Comparison of ENCODE assay signal across 8 mouse cellular contexts in genomic region chr19:10341152-10341551, GRCm38 (mm10). TPM values are rescaled to one million over a fixed set of nuclear protein-coding genes. Genes with fewer than 3 reads are reported as not detected.
A peak's percentile ranks its signal among the peaks of the same experiment; 100 is the strongest.
DNase-seq lines count a peak whose midpoint lies in the region; ATAC-seq and TF ChIP-seq lines count a peak whose summit lies in the region.

No protein-coding gene starts in this region.

- DNase-seq in heart, adult 8-10 months (ENCODE audit: low spot score) = peak; percentile 52
- DNase-seq in G1E (ENCODE audit: low spot score) = peak; percentile 23
- DNase-seq in cerebellum, postnatal 10 days = peak; percentile 89 to 94
- peak; percentile 63 to 77 for DNase-seq in frontal cortex, postnatal 36 days (ENCODE audit: low spot score in 2 of 2)
- DNase-seq in layer of hippocampus, postnatal 25 days (ENCODE audit: extremely low spot score in 1 of 2, low spot score in 1 of 2) = peak; percentile 65 to 85
- peak; percentile 89 for DNase-seq in midbrain, embryonic 14.5 days
- DNase-seq in thymus, postnatal 36 days = peak; percentile 15 to 25

- peaks cover 52% of the 10 kb centered on the region for H3K27me3 ChIP-seq in heart, embryonic 11.5 days (ENCODE audit: control insufficient read depth, insufficient read depth, low read length)
- H3K27me3 ChIP-seq in G1E (ENCODE audit: insufficient read depth, low read length) = peaks cover 26% of the 10 kb centered on the region
- no peaks in the 10 kb centered on the region; the same call in 1 of the 2 replicates for H3K27me3 ChIP-seq in midbrain, embryonic 14.5 days (ENCODE audit: control insufficient read depth, insufficient read depth, low read length)

- H3K27ac ChIP-seq in heart, embryonic 11.5 days (ENCODE audit: low read depth, low read length) = no peak overlapping the region
- H3K27ac ChIP-seq in midbrain, embryonic 14.5 days (replicated peaks; ENCODE audit: low read depth, low read length) = no peak overlapping the region

- 18% methylated on average over 11 of the region's 11 CpGs for WGBS in heart, embryonic 11.5 days (ENCODE audit: insufficient replicate concordance)
- WGBS in midbrain, embryonic 14.5 days = 12% methylated on average over 11 of the region's 11 CpGs

- no peaks in the 10 kb centered on the region for H3K36me3 ChIP-seq in heart, embryonic 11.5 days (ENCODE audit: control insufficient read depth, insufficient read depth, low read length)
- no peaks in the 10 kb centered on the region for H3K36me3 ChIP-seq in G1E (replicated peaks)
- no peaks in the 10 kb centered on the region for H3K36me3 ChIP-seq in midbrain, embryonic 14.5 days (ENCODE audit: control insufficient read depth, insufficient read depth, low read length)

- H3K4me1 ChIP-seq in heart, embryonic 11.5 days (ENCODE audit: control insufficient read depth, insufficient read depth, low read length) = peaks cover 12% of the 10 kb centered on the region
- no peaks in the 10 kb centered on the region for H3K4me1 ChIP-seq in G1E (ENCODE audit: insufficient read depth, low read depth, low read length)
- peaks cover 17% of the 10 kb centered on the region for H3K4me1 ChIP-seq in midbrain, embryonic 14.5 days (ENCODE audit: control insufficient read depth, insufficient read depth, low read length)

- no peak overlapping the region for H3K4me3 ChIP-seq in heart, embryonic 11.5 days (ENCODE audit: low read depth, low read length)
- H3K4me3 ChIP-seq in G1E (ENCODE audit: low read depth, low read length) = no peak overlapping the region
- no peak overlapping the region for H3K4me3 ChIP-seq in midbrain, embryonic 14.5 days (replicated peaks; ENCODE audit: low read depth, low read length)

- no peak overlapping the region for H3K9ac ChIP-seq in heart, embryonic 11.5 days (ENCODE audit: low read depth, low read length)
- H3K9ac ChIP-seq in midbrain, embryonic 14.5 days (replicated peaks; ENCODE audit: low read length) = no peak overlapping the region

- no peak for ATAC-seq in heart, embryonic 11.5 days (replicated peaks; ENCODE audit: insufficient number of reproducible peaks, low FRiP score, low TSS enrichment)
- ATAC-seq in G1E (ENCODE audit: extremely low read depth, insufficient number of reproducible peaks, low FRiP score, poor library complexity, severe bottlenecking) = no peak
- no peak for ATAC-seq in midbrain, embryonic 14.5 days (ENCODE audit: low FRiP score, low TSS enrichment)

- no peak overlapping the region for H3K4me2 ChIP-seq in heart, embryonic 11.5 days
- no peak overlapping the region for H3K4me2 ChIP-seq in midbrain, embryonic 14.5 days (ENCODE audit: low read length)

- TF ChIP-seq CTCF in G1E (IDR thresholded peaks at IDR 0.05; ENCODE audit: low read depth, low read length) = peak; percentile 92

- no peaks in the 10 kb centered on the region for H3K9me3 ChIP-seq in heart, embryonic 11.5 days (replicated peaks; ENCODE audit: control insufficient read depth, low read length)
- H3K9me3 ChIP-seq in G1E (replicated peaks) = no peaks in the 10 kb centered on the region
- H3K9me3 ChIP-seq in midbrain, embryonic 14.5 days (ENCODE audit: control insufficient read depth, low read length) = no peaks in the 10 kb centered on the region

RNA-seq across cellular contexts. Expression of gene Dagla, which starts 36.5 kb away (rescaled TPM):
- total RNA-seq in heart, adult 8-10 months (2022) = 1 to 10 TPM; 2.8 to 3.7 (median 3.1) TPM
- 0.66 and 0.79 TPM in 2 replicates for polyA plus RNA-seq in heart, embryonic 11.5 days (2014; fragmentation: Nextera tagmentation; extraction: Ambion mirVana)
- total RNA-seq in G1E (2014; fragmentation: Nextera tagmentation) (not detected in 2 replicates), G1E (2017) (under 0.01 and 0.11 TPM in 2 replicates)
- polyA plus RNA-seq in G1E (2012) = not detected in 2 replicates
- 100 to 1,000 TPM; 121 to 142 TPM for total RNA-seq in layer of hippocampus, postnatal 25 days (2021)
- 9.4 and 9.8 TPM in 2 replicates for polyA plus RNA-seq in midbrain, embryonic 14.5 days (2014; fragmentation: Nextera tagmentation; extraction: Ambion mirVana)

RNA-seq across cellular contexts. Expression of gene Syt7, which starts 47.7 kb away (rescaled TPM):
- total RNA-seq in heart, adult 8-10 months (2022) = 10 to 100 TPM; 33.2 to 39.1 (median 35.8) TPM
- polyA plus RNA-seq in heart, embryonic 11.5 days (2014; fragmentation: Nextera tagmentation; extraction: Ambion mirVana) = 1.2 and 2.0 TPM in 2 replicates
- 3.8 TPM in 1 of 2 replicates, not detected in the other for total RNA-seq in G1E (2014; fragmentation: Nextera tagmentation)
- total RNA-seq in G1E (2017) = under 0.01 and 0.05 TPM in 2 replicates
- not detected in 2 replicates for polyA plus RNA-seq in G1E (2012)
- total RNA-seq in layer of hippocampus, postnatal 25 days (2021) = 100 to 1,000 TPM; 258 to 328 TPM
- polyA plus RNA-seq in midbrain, embryonic 14.5 days (2014; fragmentation: Nextera tagmentation; extraction: Ambion mirVana) = 10.1 and 15.4 TPM in 2 replicates

Comparison
In these comparisons a context has a peak if more than half of its experiments do, and no peak if none do; other contexts are left out.
1. DNase-seq: peak in every context shown above with its lines; median percentile 92 in cerebellum, postnatal 10 days; 89 in midbrain, embryonic 14.5 days; 75 in layer of hippocampus, postnatal 25 days; 70 in frontal cortex, postnatal 36 days; 52 in heart, adult 8-10 months; 23 in G1E; 20 in thymus, postnatal 36 days.
2. RNA of gene Dagla, which starts 36.5 kb away (total RNA-seq): 121 to 142 TPM in layer of hippocampus, postnatal 25 days; 2.8 to 3.7 TPM in heart, adult 8-10 months and under 0.01 to 0.11 TPM in G1E; every median in the first group is over 10 times any median in the second.
3. RNA of gene Syt7, which starts 47.7 kb away (total RNA-seq): 258 to 328 TPM in layer of hippocampus, postnatal 25 days and 33.2 to 39.1 TPM in heart, adult 8-10 months; under 0.01 to 3.8 TPM in G1E; every median in the first group is over 4 times any median in the second.